Mouse (Mus musculus) embryonic stem cell, embryonic (primary cell): ENCODE data around the gene Hnf4a.
"Not testable (repeated sequence)": the region's sequence is repeated elsewhere in the genome, so short reads cannot be mapped to it uniquely, and the experiment has no call there.

Experiments
- CTCF ChIA-PET, 4 experiments: fragments of 300-600 bp in 2 of 4; fragments of 350-600 bp in 2 of 4; sonication (Branson Sonifier 250); formaldehyde crosslinking; loops; one replicate each; lab custom pipeline; 2022; ENCODE audit warnings: inconsistent platforms in 2 of 4; lab: Charles Lee
- POLR2A ChIA-PET, 4 experiments: fragments of 300-600 bp in 2 of 4; fragments of 350-600 bp in 2 of 4; sonication (Branson Sonifier 250); formaldehyde crosslinking; loops; one replicate each; lab custom pipeline; 2022; ENCODE audit warnings: antibody characterized with exemption in 4 of 4, inconsistent platforms in 1 of 4; lab: Charles Lee

Hnf4a gene

DNA sequence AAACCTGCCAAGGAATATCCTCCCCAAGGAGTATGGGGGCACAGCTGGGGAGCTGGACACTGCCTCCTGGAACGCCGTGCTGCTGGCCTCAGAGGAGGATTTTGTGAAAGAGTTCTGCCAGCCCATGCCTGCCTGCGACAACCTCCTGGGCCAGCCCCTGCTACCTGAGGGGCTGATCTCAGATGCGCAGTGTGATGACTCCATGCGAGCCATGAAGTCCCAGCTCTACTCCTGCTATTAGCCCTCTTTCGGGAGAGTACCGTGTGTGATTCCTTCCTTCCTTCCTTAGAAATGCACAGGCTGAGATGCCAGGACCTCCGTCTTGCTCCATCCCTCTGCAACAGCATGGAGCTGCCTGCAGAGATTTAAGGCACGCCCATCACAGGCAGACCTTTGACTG, 108.8 kb downstream of the Hnf4a start:
- ChIA-PET CTCF (interaction anchor here in 3 of 4 experiments (0.6 to 1.4 kb wide), 4 partner anchors 16 to 103 kb away, joined by 3 read pairs; no protein-coding TSS in a partner anchor), POLR2A (interaction anchor here in 2 of 4 experiments (0.6 to 5.7 kb wide), 5 partner anchors 8 to 140 kb away, joined by 3 to 43 read pairs (median 5); no protein-coding TSS in a partner anchor)

DNA sequence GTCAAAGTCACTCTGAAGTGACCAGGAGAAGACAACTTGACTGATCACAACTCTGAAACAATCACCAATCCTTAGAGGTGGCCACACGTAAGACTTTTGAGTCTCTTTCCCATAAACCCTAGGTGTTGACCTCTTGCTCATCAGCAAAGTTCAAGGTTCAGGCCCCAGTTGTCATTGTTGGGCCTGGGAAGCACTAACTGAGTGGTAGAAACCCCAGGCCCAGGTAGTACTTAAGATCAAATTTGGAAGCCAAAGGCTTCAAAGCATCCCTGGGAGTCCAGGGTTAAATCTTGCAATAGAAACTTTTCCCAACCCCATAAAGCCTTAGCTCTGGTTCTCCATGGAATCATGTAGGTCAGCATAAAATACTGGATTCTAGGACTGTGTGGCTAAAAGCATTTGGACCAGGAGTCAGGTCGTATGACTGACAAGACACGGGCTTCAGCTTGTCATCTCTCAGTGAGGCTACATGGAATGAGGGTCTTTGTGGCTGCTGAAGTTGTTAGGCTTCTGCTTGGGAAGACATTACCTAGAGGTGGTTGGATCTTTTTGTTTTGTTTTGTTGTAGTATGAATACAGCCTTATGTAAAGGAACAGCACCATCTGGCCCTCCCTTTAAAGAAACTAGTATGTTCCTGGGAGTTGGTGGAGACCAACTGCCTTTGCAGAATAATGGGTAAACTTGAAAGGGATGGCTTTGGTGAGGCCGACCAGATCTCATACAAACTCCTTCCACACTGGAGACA, 109.5 kb downstream of the Hnf4a start:
- ChIA-PET CTCF (interaction anchor here in 2 of 4 experiments (0.6 to 1.4 kb wide), 2 partner anchors 17 to 24 kb away, joined by 3 read pairs; no protein-coding TSS in a partner anchor), POLR2A (interaction anchor here in 2 of 4 experiments (0.6 to 5.7 kb wide), 11 partner anchors 8 to 141 kb away, joined by 3 to 43 read pairs (median 3); partner anchors contain the start of gene Ttpal (in 1 of the 2))

DNA sequence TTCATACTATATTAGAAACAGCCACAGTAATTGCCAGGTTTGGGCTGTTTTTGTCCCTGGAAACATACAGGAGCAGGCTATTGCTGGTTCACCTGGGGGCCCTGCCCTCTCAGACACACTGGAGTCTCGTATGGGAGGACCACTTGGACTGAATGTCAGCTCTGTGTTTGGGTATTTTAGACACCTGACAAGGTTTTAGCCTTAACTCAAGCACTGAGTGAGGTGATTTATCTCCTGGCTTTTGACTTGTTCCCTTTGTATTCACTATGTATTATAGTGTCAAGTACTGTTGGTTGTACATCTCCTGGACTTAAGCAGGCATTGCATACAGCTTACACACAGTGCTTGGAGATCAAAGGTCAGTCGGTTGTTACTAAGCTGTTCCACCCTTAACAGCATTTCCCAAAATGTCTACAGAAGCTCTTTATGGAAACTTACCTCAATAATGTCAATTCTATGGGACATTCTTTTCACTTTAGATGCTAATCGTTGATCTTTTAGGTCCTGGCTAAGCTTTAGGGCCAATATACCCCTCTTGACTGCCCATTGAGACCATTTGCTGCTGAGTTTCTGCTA, 110.1 kb downstream of the Hnf4a start:
- POLR2A ChIA-PET = interaction anchor here in 3 of 4 experiments (0.7 to 5.7 kb wide), 13 partner anchors 9 to 45 kb away, joined by 3 to 43 read pairs (median 4); partner anchors contain the start of gene Ttpal (in 1 of the 3)
- CTCF ChIA-PET = no interaction called here

DNA sequence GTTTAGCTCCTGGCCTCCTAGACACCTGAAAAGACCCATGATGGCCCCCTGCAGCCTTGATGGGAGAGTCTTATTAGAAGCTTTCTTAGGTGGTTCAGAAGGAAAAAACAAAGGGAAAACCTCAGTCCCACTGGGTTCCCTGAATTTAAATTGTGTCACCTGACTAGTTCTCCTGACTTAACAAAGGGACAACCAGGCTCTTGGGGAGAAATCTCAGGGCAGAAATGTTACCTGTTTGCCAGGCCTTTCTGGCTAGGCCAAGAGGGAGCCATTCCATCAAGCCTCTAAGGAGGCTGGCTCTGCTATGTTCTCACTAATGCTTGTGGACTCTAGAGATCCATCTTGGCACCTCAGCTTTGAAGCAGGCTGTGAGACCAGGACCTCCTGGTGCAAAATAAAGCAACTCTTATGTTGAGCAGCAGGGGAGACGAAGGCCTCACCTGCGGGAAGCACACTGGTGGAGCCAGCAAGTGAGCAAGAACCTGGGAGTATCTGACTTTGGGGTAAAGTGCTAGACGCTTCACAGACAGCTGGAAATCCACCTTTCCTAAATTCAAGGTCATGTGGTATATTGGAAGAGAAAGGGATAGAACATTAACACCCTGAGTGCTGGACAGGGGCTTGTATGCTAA, 110.7 kb downstream of the Hnf4a start:
- ChIA-PET CTCF (no interaction called here), POLR2A (interaction anchor here in 3 of 4 experiments (0.7 to 5.7 kb wide), 14 partner anchors 7 to 44 kb away, joined by 3 to 43 read pairs (median 4); partner anchors contain the start of gene Ttpal (in 1 of the 3))

DNA sequence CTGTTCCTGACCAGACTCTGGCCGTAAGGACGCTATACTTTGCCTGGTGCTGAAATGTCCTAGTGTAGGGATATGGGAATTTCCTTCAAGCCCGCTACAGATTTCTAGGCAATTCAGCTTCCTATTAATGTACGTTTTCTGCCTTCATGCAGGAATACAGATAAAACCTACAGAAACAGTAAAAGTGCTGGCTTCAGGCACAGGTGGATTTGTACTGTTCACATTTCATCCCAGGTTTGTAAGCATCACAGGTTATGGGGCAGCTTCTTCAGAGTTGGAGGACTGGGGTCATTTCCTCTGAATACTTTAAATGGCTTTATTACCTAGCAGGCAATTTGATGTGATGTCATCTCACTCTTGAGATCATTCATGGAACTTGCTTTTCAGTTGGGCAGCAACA, 111.3 kb downstream of the Hnf4a start:
- POLR2A ChIA-PET = interaction anchor here in 2 of 4 experiments (0.8 to 5.7 kb wide), 6 partner anchors 8 to 83 kb away, joined by 3 to 43 read pairs (median 8); no protein-coding TSS in a partner anchor
- CTCF ChIA-PET = interaction anchor here in 1 of 4 experiments (1.0 kb wide), 1 partner anchor 220 kb away, joined by 3 read pairs; no protein-coding TSS in a partner anchor

DNA sequence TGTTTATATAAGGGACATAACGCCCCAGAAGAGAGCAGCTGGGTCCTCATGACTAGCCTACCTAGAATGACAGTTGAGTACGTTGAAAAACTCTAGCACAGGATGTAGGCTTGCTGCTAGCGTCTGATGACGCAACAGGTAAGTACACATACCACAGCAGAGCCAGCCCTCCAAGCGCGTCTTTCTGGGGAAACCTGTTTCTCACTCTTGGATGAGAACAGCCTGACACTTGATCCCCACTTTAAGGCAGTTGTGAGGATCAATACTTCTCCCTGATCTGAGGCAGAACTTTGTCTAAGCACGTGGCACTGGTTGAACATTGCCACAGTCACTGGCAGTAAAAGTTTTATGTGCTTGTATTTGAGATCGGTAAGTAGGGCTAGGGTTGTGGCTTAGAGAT, 113.8 kb downstream of the Hnf4a start:
- ChIA-PET CTCF (interaction anchor here in 1 of 4 experiments (0.6 kb wide), 1 partner anchor 11 kb away, joined by 4 read pairs; no protein-coding TSS in a partner anchor), POLR2A (interaction anchor here in 1 of 4 experiments (1.2 to 12.1 kb wide), 3 partner anchors 13 to 25 kb away, joined by 3 to 106 read pairs (median 4); partner anchors contain the start of gene Serinc3)

DNA sequence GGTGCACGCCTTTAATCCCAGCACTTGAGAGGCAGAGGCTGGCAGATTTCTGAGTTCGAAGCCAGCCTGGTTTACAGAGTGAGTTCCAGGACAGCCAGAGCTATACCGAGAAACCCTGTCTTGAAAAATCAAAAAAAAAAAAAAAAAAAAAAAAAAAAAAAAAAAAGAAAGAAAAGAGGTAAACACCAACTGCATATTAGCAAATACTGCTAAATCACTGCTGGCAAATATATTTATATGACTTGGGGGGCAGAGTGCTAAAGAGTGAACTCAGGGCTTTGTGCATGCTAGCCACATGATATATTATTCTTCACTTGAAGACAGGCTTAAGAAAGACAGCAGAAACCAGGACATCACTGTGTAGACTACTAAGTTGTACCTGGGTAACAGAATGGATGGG, 114.8 kb downstream of the Hnf4a start:
- CTCF ChIA-PET = not testable (repeated sequence)
- POLR2A ChIA-PET = interaction anchor here in 2 of 4 experiments (0.6 to 12.1 kb wide), 7 partner anchors 10 to 433 kb away, joined by 3 to 106 read pairs (median 4); partner anchors contain the start of gene Serinc3 (in 1 of the 2)
